Mouse (Mus musculus) forebrain, embryonic 15.5 days (tissue): Measurements from ENCODE around the gene Olfr1371. TPM values are rescaled to one million over a fixed set of nuclear protein-coding genes. Genes with fewer than 3 reads are reported as not detected.
"Not testable (repeated sequence)": the region's sequence is repeated elsewhere in the genome, so short reads cannot be mapped to it uniquely, and the experiment has no call there.

Experiments used
- ATAC-seq: fragments of 200-750 bp; cut with Nextera tagmentation; replicated peaks from 2 replicates; pipeline ENCODE4 v1.8.0; 2017; ENCODE audit warnings: mild to moderate bottlenecking, moderate TSS enrichment, moderate library complexity
- H3K27ac ChIP-seq: fragments of 300-500 bp; sonication (generic); replicated peaks from 2 replicates; pipeline ENCODE4 v1.5.1; 2015; ENCODE audit warnings: mild to moderate bottlenecking, inconsistent platforms
- H3K27me3 ChIP-seq: fragments of 300-500 bp; sonication (generic); 2 replicates; pipeline ENCODE4 v1.6.1; 2015; ENCODE audit warnings: inconsistent platforms
- H3K36me3 ChIP-seq: fragments of 300-500 bp; sonication (generic); 2 replicates; pipeline ENCODE4 v1.6.1; 2015; ENCODE audit warnings: mild to moderate bottlenecking, inconsistent platforms
- H3K4me1 ChIP-seq: fragments of 300-500 bp; sonication (generic); 2 replicates; pipeline ENCODE4 v1.6.1; 2015; ENCODE audit warnings: inconsistent platforms
- H3K4me2 ChIP-seq: fragments of 300-500 bp; sonication (generic); replicated peaks from 2 replicates; pipeline ENCODE4 v1.6.1; 2015; ENCODE audit warnings: mild to moderate bottlenecking, inconsistent platforms
- H3K4me3 ChIP-seq: fragments of 300-500 bp; sonication (generic); 2 replicates; pipeline ENCODE4 v1.5.1; 2015; ENCODE audit warnings: mild to moderate bottlenecking, inconsistent platforms
- H3K9ac ChIP-seq: fragments of 300-500 bp; sonication (generic); replicated peaks from 2 replicates; pipeline ENCODE4 v1.6.1; 2015; ENCODE audit warnings: mild to moderate bottlenecking, inconsistent platforms
- H3K9me3 ChIP-seq: fragments of 300-500 bp; sonication (generic); 2 replicates; pipeline ENCODE4 v1.6.1; 2016; ENCODE audit warnings: inconsistent platforms
- WGBS: fragments of 180-500 bp; shearing (Covaris S2); methylation state at CpG from one replicate; pipeline ENCODE4 v1.1.7; 2015; ENCODE audit warnings: mixed read lengths; 5-methylcytosine and 5-hydroxymethylcytosine counted together
- polyA plus RNA-seq: library from polyadenylated mRNA; unstranded; fragments of >200 nt; fragmentation: Nextera tagmentation; extraction: Ambion mirVana; gene quantifications from 2 replicates; pipeline ENCODE4 v1.2.1, GENCODE M21; 2015

Olfr1371 gene
- polyA plus RNA-seq, 1 experiment from 2014 or later = not detected

DNA sequence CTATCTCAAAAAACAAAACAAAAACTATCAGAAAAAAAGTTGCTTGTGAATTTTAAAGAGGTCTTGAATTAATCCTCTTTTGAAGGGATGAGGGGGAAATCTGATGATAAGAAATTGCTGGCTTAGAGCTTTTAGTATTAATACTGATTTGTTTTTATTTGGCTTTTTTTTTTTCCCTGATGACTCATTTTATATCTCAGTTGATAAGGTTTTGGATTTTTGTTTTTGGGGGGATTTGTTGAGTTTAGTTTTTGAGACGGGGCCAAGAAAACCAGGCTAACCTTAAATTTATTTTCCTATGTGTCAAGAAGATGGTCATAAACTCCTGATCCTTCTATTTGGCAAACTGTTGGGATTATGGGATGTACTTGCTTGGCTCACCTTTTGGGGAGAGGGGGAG lies 20.1 kb upstream of the Olfr1371 start:
- Histone ChIP-seq H3K4me1 (peaks cover 30% of the 10 kb centered on the region), H3K9me3 (no peaks in the 10 kb centered on the region), H3K9ac (no peak overlapping the region), H3K27ac (no peak overlapping the region), H3K27me3 (no peaks in the 10 kb centered on the region), H3K4me2 (peak overlapping the region; percentile 66), H3K4me3 (no peak overlapping the region), H3K36me3 (peaks cover 18% of the 10 kb centered on the region)
- WGBS = 100% methylated on average over 1 of the region's 1 CpGs
- ATAC-seq = no peak

DNA sequence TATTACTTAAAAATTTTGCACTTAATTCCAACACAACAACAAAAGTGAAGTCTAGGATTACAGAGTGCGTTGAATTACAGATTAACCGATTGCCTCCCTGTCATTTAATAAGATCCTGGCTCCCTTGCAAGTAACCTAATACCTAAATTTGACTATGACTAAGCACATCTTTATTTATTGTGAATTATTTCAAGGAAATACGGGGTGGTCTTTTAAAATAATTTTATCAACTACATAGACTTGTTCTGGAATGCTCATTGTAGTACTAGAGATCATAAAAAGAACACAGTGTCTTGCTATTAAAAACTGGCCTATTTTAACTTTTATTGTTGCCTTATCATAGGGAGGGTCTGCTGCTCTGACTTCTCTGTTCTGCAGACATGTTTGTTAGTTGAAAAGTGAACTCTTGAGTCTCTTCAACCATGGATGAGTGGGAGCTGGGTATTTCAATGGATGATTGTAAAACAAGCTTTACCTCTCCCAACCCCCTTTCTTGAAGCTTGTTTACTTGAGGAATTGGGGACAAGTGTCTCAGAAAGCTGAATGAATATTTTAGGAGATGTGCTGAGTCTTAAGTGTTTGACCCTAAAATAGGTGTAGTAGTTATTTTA lies 19.4 kb upstream of the Olfr1371 start:
- peaks cover 30% of the 10 kb centered on the region for H3K4me1 ChIP-seq
- H3K4me3 ChIP-seq = peak overlapping the region; percentile 90
- H3K36me3 ChIP-seq = peaks cover 12% of the 10 kb centered on the region
- WGBS = 29% methylated on average over 3 of the region's 3 CpGs
- H3K27ac ChIP-seq = no peak overlapping the region
- peak overlapping the region; percentile 66 for H3K4me2 ChIP-seq
- H3K27me3 ChIP-seq = no peaks in the 10 kb centered on the region
- peak overlapping the region; percentile 95 for H3K9ac ChIP-seq
- no peaks in the 10 kb centered on the region for H3K9me3 ChIP-seq
- no peak for ATAC-seq

DNA sequence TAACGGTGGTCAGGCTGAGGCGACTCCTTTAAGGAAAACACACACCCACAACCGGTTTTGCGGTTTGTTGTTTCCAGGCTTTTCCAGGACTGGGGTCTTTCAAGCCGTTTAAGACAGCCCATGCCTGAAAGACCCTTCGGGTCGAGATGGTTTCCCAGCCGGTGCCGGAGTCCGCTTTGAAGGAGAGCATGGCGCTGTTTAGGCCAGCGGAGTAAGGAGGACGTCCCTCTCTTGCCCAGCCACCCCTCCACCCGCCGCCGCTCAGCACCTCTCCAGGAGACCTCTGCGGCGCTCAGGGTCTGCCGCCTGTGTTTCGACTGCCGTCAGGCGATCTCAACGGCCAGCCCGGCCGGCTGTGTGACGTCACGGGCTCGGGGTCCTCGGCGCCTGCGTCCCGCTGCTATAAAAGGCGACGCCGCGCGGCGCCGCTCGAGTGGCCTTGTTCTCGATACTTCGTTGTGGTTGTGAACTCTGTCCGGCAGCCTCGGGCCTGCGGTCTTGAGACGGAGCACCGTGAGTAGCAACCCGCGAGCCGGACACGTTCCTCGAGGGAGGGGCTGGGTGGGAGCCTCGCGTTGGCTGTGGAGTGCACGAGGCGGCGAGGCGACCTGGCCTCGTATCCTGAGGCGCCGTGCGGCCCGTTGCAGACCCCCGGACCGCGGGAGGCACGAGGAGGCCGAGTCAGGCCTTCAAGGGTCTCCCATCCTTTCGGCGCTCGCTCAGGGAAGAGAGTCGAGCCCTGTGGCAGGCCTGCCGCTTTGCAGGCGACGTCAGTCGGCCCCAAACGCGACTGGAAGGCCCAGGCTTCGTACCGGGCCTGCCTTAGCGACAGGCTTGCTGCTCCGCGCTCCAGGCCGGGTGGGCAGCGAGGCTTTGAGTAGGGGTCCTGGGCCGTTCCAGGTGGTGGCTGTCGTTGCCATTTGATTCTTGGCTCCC lies 18.1 kb upstream of the Olfr1371 start, which contains the start of gene Skp1a:
Gene Skp1a, plus strand, starts transcription at position 390 of the 936 bp plus-strand sequence.
- H3K4me2 ChIP-seq = peak within 1 kb of the TSS; percentile 66
- no peaks in the 10 kb centered on the region for H3K9me3 ChIP-seq
- H3K9ac ChIP-seq = peak within 1 kb of the TSS; percentile 95
- H3K4me1 ChIP-seq = peaks cover 30% of the 10 kb centered on the region
- no peaks in the 10 kb centered on the region for H3K27me3 ChIP-seq
- no peaks in the 10 kb centered on the region; the same call in 1 of the 2 replicates for H3K36me3 ChIP-seq
- peak within 1 kb of the TSS; percentile 100 for H3K27ac ChIP-seq
- under 1% methylated on average over 87 of the region's 87 CpGs for WGBS
- H3K4me3 ChIP-seq = peak within 1 kb of the TSS; percentile 90
- peak; percentile 93 for ATAC-seq

DNA sequence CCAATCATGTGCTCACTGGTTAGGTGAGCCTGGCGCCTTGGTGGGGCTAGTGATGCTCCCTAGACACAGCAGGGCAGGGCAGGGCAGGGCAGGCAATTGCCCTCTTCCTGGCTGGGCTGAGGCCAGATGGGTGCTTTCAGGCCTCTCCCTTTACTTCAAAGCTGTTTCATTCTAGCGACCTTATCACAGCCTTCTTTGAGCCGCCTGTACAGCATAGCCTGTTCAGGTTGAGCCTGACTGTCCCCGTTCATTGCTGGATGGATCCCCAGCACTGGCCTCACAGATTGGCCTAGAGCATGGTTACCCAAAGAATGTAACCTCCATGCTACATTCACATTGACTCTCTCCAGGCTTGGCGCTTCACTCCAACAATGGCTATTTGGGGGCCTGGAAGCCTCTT lies 16.9 kb upstream of the Olfr1371 start:
- Histone ChIP-seq H3K9ac (peak overlapping the region; percentile 95; the same call in 1 of the 2 replicates), H3K4me2 (peak overlapping the region; percentile 66), H3K27ac (no peak overlapping the region), H3K27me3 (no peaks in the 10 kb centered on the region), H3K4me1 (peaks cover 30% of the 10 kb centered on the region), H3K4me3 (peak overlapping the region; percentile 90), H3K9me3 (no peaks in the 10 kb centered on the region), H3K36me3 (no peaks in the 10 kb centered on the region)
- WGBS = 64% methylated on average over 5 of the region's 5 CpGs
- no peak for ATAC-seq

DNA sequence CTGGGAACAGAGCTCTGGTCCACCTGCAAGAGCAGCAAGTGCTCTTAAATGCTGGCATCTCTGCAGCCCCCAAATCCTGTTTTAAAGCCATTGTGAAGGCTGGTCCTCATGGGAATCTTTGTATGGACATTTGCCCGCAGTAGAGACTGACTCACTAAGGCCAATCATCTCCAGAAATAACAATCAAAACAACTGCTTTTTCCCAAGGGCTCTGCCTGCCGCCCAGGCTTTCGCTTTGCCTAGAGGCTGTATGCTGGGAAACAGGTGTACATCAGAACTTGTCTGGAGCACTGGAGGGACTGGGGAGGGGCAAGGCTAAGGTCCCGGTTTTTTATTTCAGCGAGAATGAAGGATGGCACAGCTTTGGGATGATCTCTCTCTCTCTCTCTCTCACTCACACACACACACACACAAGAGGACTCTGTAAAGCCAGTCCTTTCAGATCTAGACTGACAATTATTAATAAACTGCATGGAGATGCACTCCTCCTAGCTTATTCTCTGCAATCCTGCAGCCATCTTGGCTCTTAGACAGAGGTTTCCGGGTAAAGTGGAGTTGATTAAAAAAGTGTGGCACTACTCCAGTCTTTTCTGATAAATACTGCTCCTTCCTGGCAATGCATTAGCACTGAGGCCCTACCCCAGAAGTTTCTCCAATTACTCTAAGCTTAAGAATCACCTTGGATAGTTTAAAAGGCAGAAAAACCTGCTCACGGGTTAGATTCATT lies 15.1 kb upstream of the Olfr1371 start:
- Histone ChIP-seq H3K4me3 (no peak overlapping the region), H3K27me3 (no peaks in the 10 kb centered on the region), H3K9ac (no peak overlapping the region), H3K4me1 (peaks cover 20% of the 10 kb centered on the region), H3K27ac (no peak overlapping the region), H3K36me3 (no peaks in the 10 kb centered on the region), H3K4me2 (no peak overlapping the region), H3K9me3 (no peaks in the 10 kb centered on the region)
- WGBS = 86% methylated on average over 7 of the region's 7 CpGs
- ATAC-seq = no peak

DNA sequence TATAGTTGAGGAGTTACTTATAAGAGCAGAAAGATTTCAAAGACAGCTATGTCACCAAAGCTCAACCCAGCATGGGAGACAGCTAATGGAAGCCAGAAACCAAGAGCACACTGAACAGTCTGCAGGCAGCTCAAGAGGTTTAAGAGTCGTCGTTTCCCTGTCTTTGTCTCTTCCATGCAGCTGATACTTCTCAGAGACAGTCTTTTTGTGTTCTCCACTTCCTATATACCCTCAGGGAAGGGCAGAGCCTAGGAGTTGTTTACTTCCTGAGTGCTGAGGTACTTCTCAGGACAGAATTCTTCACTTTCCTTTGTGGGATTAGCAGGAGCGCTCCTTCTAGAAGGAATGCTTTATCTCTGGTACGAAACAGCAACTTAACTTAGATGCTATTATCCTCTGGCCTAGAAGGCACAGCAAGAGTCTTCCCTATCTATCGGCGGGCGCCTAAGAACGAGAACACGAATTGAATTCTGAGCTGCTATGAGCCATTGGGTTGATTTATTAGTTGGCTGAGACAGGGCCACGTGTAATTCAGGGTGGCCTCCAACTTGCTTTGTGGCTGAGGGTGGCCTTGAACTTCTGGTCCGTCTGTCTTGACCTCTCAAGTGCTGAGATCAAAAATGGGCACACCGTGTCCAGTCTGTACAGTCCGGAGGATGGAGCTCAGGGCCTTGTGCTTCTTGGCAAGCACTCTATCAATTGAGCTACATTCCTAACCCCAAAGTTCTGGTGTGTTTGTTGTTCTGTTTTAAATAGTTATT lies 13.9 kb upstream of the Olfr1371 start:
- H3K9ac ChIP-seq = no peak overlapping the region
- H3K4me1 ChIP-seq = peaks cover 8% of the 10 kb centered on the region
- H3K4me2 ChIP-seq = no peak overlapping the region
- no peaks in the 10 kb centered on the region for H3K27me3 ChIP-seq
- H3K36me3 ChIP-seq = no peaks in the 10 kb centered on the region
- no peak for ATAC-seq
- no peak overlapping the region for H3K4me3 ChIP-seq
- no peaks in the 10 kb centered on the region for H3K9me3 ChIP-seq
- WGBS = 87% methylated on average over 13 of the region's 13 CpGs
- H3K27ac ChIP-seq = no peak overlapping the region

DNA sequence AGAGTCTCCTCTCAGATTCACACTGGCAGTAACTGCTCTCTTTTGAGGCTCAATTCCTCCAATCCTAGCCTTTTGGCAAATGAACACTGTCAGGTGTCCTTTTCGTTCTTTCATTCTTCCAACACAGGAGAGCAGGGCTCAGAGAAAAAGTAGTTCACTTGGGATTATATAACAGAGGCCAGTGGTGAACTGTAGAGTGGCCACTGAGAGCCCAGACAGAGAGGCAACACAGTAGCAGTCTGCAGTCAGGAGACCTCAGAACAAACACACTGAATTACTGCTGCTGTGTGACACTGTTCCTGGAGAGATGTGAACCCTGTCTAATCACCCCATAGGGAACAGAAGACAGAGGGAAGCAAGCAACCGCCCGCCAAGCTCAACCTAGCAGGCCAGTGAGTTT lies 13.3 kb upstream of the Olfr1371 start:
- H3K4me3 ChIP-seq = no peak overlapping the region
- no peaks in the 10 kb centered on the region for H3K36me3 ChIP-seq
- no peaks in the 10 kb centered on the region for H3K27me3 ChIP-seq
- ATAC-seq = no peak
- no peak overlapping the region for H3K4me2 ChIP-seq
- H3K9me3 ChIP-seq = no peaks in the 10 kb centered on the region
- H3K9ac ChIP-seq = no peak overlapping the region
- peaks cover 7% of the 10 kb centered on the region for H3K4me1 ChIP-seq
- H3K27ac ChIP-seq = no peak overlapping the region
- WGBS = 81% methylated on average over 3 of the region's 3 CpGs

DNA sequence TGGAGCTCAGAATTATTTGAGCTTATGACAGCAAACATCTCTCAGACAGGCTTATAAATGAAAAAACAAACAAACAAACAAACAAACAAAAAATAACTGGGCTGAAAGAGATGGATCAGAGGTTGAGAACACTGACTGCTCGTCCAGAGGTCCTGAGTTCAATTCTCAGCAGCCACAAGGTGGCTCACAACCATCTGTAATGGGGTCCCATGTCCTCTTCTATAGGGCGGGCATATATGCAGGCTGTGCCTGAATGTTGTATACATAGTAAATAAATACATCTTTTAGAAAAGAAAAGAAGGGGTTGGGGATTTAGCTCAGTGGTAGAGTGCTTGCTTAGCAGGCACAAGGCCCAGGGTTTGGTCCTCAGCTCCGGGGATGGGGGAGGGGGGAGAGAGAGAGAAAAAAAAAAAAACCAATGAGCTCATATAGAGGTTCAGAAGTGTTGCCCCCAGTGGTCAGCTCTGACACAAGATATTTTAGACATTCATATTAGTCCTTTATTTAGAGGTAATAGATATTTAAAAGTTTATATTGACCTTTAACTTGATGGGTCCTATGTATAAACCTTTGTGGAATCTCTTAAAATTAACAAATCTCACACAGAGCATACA lies 12.3 kb upstream of the Olfr1371 start:
- Histone ChIP-seq H3K9ac (no peak overlapping the region), H3K4me2 (no peak overlapping the region), H3K27ac (no peak overlapping the region), H3K36me3 (no peaks in the 10 kb centered on the region), H3K4me3 (no peak overlapping the region), H3K27me3 (no peaks in the 10 kb centered on the region), H3K9me3 (no peaks in the 10 kb centered on the region), H3K4me1 (peaks cover 6% of the 10 kb centered on the region)
- 59% methylated on average over 3 of the region's 3 CpGs for WGBS
- ATAC-seq = no peak

DNA sequence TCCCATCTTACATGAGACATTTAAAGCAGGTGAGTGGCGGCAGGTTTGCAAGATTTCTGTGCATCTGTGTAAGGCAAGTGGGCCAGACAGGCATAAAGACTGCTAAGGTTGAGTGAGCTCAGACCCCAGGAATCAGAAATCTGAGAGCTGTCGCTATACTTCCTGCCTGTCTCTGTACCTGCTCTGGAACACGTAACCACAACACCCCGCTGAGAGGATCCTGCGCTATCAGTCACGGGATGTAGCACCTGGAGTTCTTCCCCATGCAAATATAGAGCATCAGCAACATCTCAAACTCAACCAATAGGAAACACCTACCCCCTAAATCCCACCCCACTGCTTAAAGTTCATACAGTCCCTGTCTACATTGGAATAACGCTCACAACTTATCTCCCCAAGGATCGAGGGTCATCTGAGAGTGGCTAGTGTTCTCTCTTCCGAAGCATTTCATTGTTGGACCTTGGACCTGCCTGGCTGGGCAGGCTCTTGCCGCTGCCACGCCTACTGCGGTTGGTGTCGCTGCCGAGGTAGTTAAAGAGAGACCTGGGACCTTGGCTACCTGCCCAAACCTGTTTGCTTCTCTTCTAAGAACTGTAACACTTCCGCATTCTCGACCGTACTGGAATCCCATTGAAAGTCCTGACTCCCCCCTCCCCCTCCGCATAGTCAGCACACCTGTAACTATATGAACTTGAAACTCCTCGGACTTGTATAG lies 10.3 kb upstream of the Olfr1371 start:
- H3K9me3 ChIP-seq = no peaks in the 10 kb centered on the region
- H3K27me3 ChIP-seq = no peaks in the 10 kb centered on the region
- H3K36me3 ChIP-seq = no peaks in the 10 kb centered on the region
- H3K9ac ChIP-seq = no peak overlapping the region
- H3K4me3 ChIP-seq = no peak overlapping the region
- WGBS = 17% methylated on average over 19 of the region's 19 CpGs
- 0 out of 2 replicates have a peak, but pooled peaks cover 4% of the 10 kb centered on the region for H3K4me1 ChIP-seq
- H3K4me2 ChIP-seq = no peak overlapping the region
- H3K27ac ChIP-seq = no peak overlapping the region
- ATAC-seq = no peak

DNA sequence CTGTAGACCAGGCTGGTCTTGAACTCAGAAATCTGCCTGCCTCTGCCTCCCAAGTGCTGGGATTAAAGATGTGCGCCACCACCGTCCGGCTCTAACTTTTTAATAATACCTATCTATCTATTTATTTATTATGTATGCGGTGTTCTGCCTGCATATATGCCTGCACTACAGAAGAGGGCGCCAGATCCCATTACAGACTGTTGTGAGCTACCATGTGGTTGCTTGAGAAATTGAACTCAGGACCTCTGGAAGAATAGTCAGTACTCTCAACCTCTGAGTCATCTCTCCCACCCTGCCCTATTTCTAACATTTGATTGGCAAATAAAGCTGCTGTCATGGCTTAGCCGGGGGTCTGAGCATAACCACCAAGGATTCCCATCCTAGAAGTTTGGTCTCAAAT lies 9.1 kb upstream of the Olfr1371 start:
- Histone ChIP-seq H3K9me3 (no peaks in the 10 kb centered on the region), H3K4me1 (0 out of 2 replicates have a peak, but pooled peaks cover 4% of the 10 kb centered on the region), H3K27me3 (no peaks in the 10 kb centered on the region), H3K9ac (no peak overlapping the region), H3K36me3 (no peaks in the 10 kb centered on the region), H3K4me2 (no peak overlapping the region), H3K27ac (no peak overlapping the region), H3K4me3 (no peak overlapping the region)
- ATAC-seq = no peak
- 65% methylated on average over 6 of the region's 6 CpGs for WGBS

DNA sequence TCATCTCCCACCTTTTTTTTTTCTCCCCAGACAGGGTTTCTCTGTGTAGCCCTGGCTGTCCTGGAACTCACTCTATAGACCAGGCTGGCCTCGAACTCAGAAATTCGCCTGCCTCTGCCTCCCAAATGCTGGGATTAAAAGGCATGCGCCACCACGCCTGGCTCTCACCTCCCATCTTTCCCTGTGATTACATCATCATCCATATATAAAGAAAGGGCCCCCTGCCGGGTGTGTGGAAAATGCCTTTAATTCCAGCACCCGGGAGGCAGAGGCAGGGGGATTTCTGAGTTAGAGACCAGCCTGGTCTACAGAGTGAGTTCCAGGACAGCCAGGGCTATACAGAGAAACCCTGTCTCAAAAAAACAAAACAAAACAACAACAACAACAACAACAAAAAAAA lies 8.1 kb upstream of the Olfr1371 start:
- H3K4me1 ChIP-seq, H3K9me3 ChIP-seq, ATAC-seq, H3K27me3 ChIP-seq, H3K4me2 ChIP-seq, H3K9ac ChIP-seq, H3K27ac ChIP-seq, H3K36me3 ChIP-seq, H3K4me3 ChIP-seq: not testable (repeated sequence)
- WGBS = 93% methylated on average over 6 of the region's 6 CpGs
